Comparison of ENCODE assay signal across 16 mouse cellular contexts in genomic region chr2:180196610-180197322, GRCm38 (mm10). TPM values are rescaled to one million over a fixed set of nuclear protein-coding genes. Genes with fewer than 3 reads are reported as not detected.
A peak's percentile ranks its signal among the peaks of the same experiment; 100 is the strongest.
DNase-seq lines count a peak whose midpoint lies in the region; ATAC-seq and TF ChIP-seq lines count a peak whose summit lies in the region.
"Had no signal": no experiment of that assay in that cellular context is flagged by ENCODE, and none has a peak within 500 bp of the region (broad histone marks: within the 10 kb centered on the region; RNA-seq: fewer than 3 reads in every experiment).

No protein-coding gene starts in this region.

- no peak overlapping the region for H3K9ac ChIP-seq in kidney, postnatal 0 days (ENCODE audit: low read depth, low read length)
- H3K9ac ChIP-seq in hindbrain, embryonic 16.5 days (ENCODE audit: low read depth, low read length): no peak overlapping the region
- H3K9ac ChIP-seq: embryonic facial prominence, embryonic 13.5 days; liver, embryonic 13.5 days; midbrain, embryonic 12.5 days had no signal

- no peaks in the 10 kb centered on the region for H3K9me3 ChIP-seq in kidney, postnatal 0 days (replicated peaks; ENCODE audit: low read length)
- H3K9me3 ChIP-seq in hindbrain, embryonic 16.5 days (ENCODE audit: control insufficient read depth, low read length): no peaks in the 10 kb centered on the region
- H3K9me3 ChIP-seq: embryonic facial prominence, embryonic 13.5 days; liver, embryonic 13.5 days; midbrain, embryonic 12.5 days had no signal

- no peak for DNase-seq in kidney, postnatal 0 days (ENCODE audit: low spot score)
- no peak for DNase-seq in kidney, postnatal 36 days
- DNase-seq in thymus, postnatal 4 days: peak; percentile 25
- no peak for DNase-seq in thymus, postnatal 10 days (ENCODE audit: low spot score in 2 of 2)
- DNase-seq in fat pad, adult 2 months (ENCODE audit: extremely low read depth, low read depth, low spot score): peak; percentile 64
- no peak for DNase-seq in layer of hippocampus, adult 8-10 months (ENCODE audit: low spot score in 2 of 2)
- DNase-seq in frontal cortex, postnatal 36 days (ENCODE audit: low spot score in 2 of 2): no peak
- DNase-seq: adrenal gland, postnatal 10 days; cerebellum, adult 11 months; cerebellum, postnatal 25 days; left cerebral cortex, postnatal 4 days; liver, embryonic 13.5 days; lung, postnatal 4 days had no signal

- no peaks in the 10 kb centered on the region for H3K27me3 ChIP-seq in kidney, postnatal 0 days (ENCODE audit: insufficient read depth, low read length)
- no peaks in the 10 kb centered on the region for H3K27me3 ChIP-seq in hindbrain, embryonic 16.5 days (replicated peaks; ENCODE audit: control insufficient read depth, insufficient read depth, low read length)
- H3K27me3 ChIP-seq: embryonic facial prominence, embryonic 13.5 days; liver, embryonic 13.5 days; midbrain, embryonic 12.5 days had no signal

- peaks cover 60% of the 10 kb centered on the region for H3K36me3 ChIP-seq in kidney, postnatal 0 days (ENCODE audit: insufficient read depth, low read length)
- no peaks in the 10 kb centered on the region for H3K36me3 ChIP-seq in hindbrain, embryonic 16.5 days (ENCODE audit: control insufficient read depth, insufficient read depth, low read length)
- H3K36me3 ChIP-seq: liver, embryonic 13.5 days; midbrain, embryonic 12.5 days had no signal

- H3K4me1 ChIP-seq in kidney, postnatal 0 days (replicated peaks; ENCODE audit: insufficient read depth, low read length): no peaks in the 10 kb centered on the region
- no peaks in the 10 kb centered on the region; the same call in 1 of the 2 replicates for H3K4me1 ChIP-seq in hindbrain, embryonic 16.5 days (ENCODE audit: control insufficient read depth, insufficient read depth, low read depth, low read length)
- H3K4me1 ChIP-seq: liver, embryonic 13.5 days had no signal

- ATAC-seq in kidney, postnatal 0 days (replicated peaks; ENCODE audit: low FRiP score, low read depth): peak; percentile 23; the same call in 1 of the 2 replicates
- ATAC-seq in hindbrain, embryonic 16.5 days: no peak; the same call in 1 of the 2 replicates

- no peak overlapping the region for H3K4me3 ChIP-seq in kidney, postnatal 0 days (replicated peaks; ENCODE audit: low read depth, low read length)
- no peak overlapping the region for H3K4me3 ChIP-seq in hindbrain, embryonic 16.5 days (ENCODE audit: low read length)
- H3K4me3 ChIP-seq: embryonic facial prominence, embryonic 13.5 days; liver, embryonic 13.5 days; midbrain, embryonic 12.5 days had no signal

- H3K4me2 ChIP-seq in kidney, postnatal 0 days (ENCODE audit: low read length): no peak overlapping the region
- no peak overlapping the region for H3K4me2 ChIP-seq in hindbrain, embryonic 16.5 days (ENCODE audit: low read length)
- H3K4me2 ChIP-seq: embryonic facial prominence, embryonic 13.5 days; liver, embryonic 13.5 days; midbrain, embryonic 12.5 days had no signal

- 85% methylated on average over 12 of the region's 12 CpGs for WGBS in kidney, postnatal 0 days
- 77% methylated on average over 12 of the region's 12 CpGs for WGBS in hindbrain, embryonic 16.5 days

- no peak for TF ChIP-seq CTCF in kidney, postnatal 0 days (IDR thresholded peaks at IDR 0.05; ENCODE audit: low read depth)

- no peak overlapping the region for H3K27ac ChIP-seq in kidney, postnatal 0 days
- no peak overlapping the region for H3K27ac ChIP-seq in hindbrain, embryonic 16.5 days (ENCODE audit: low read depth, low read length)
- H3K27ac ChIP-seq: embryonic facial prominence, embryonic 13.5 days; liver, embryonic 13.5 days; midbrain, embryonic 12.5 days had no signal

RNA-seq across cellular contexts. Expression of gene Adrm1, which starts 25.5 kb away (rescaled TPM):
- polyA plus RNA-seq in kidney, postnatal 0 days (2015; fragmentation: Nextera tagmentation; extraction: Ambion mirVana): 170 and 185 TPM in 2 replicates
- polyA plus RNA-seq in hindbrain, embryonic 16.5 days (2015; fragmentation: Nextera tagmentation; extraction: Ambion mirVana): 193 and 201 TPM in 2 replicates
- 100 to 1,000 TPM in 3 of 4 experiments, 10 to 100 TPM in 1; 97.9 to 107 (median 104) TPM for total RNA-seq in layer of hippocampus, adult 8-10 months (2022)

RNA-seq across cellular contexts. Expression of gene Lama5, which starts 28.9 kb away (rescaled TPM):
- 48.6 and 62.4 TPM in 2 replicates for polyA plus RNA-seq in kidney, postnatal 0 days (2015; fragmentation: Nextera tagmentation; extraction: Ambion mirVana)
- 2.2 and 3.5 TPM in 2 replicates for polyA plus RNA-seq in hindbrain, embryonic 16.5 days (2015; fragmentation: Nextera tagmentation; extraction: Ambion mirVana)
- 10 to 100 TPM in 2 of 4 experiments, 1 to 10 TPM in 2; 7.6 to 11.7 (median 10.2) TPM for total RNA-seq in layer of hippocampus, adult 8-10 months (2022)

Comparison
In these comparisons a context has a peak if more than half of its experiments do, and no peak if none do; other contexts are left out.
1. DNase-seq: peak in thymus, postnatal 4 days (single experiment) and fat pad, adult 2 months (single experiment); none in kidney, postnatal 0 days (single experiment), kidney, postnatal 36 days (0 of 2), thymus, postnatal 10 days (0 of 2), layer of hippocampus, adult 8-10 months (0 of 2) and frontal cortex, postnatal 36 days (0 of 2).
2. RNA of gene Lama5, which starts 28.9 kb away (polyA plus RNA-seq): 48.6 to 62.4 TPM in kidney, postnatal 0 days; 2.2 to 3.5 TPM in hindbrain, embryonic 16.5 days; every median in the first group is over 10 times any median in the second.